Mouse (Mus musculus): ENCODE measurements at regions not wholly inside any gene's neighbourhood (a gene's known extent, or its start where the extent isn't known, plus 50 kb on each side); places are given as distances from the start of the nearest gene placed in this dataset.

DNA sequence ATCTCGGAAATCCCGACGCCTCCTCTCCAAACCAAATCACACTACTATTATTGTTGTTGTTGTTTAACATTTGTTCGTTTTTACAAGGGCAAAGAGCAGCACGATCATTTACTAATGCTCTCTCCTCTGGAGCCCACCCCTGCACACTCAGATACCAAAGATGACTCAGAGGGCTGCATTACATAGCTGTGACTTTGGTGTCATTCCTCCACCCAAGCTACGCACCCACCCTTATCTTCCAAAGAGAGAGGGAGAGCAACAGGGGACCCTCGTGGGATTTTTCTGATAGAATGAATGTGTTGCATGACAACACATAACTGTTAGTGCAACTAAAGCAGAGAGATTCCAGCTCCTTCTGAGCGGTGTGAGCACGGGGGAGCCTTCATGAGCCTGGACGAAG, 50.8 kb upstream of the Tspan2 start:
- no peak overlapping the region for H3K4me3 ChIP-seq (replicated peaks)
- H3K9me3 ChIP-seq (replicated peaks) = no peaks in the 10 kb centered on the region
- no peaks in the 10 kb centered on the region for H3K36me3 ChIP-seq (replicated peaks)
- no peak overlapping the region for H3K9ac ChIP-seq
- 55% methylated on average over 10 of the region's 10 CpGs for WGBS (ENCODE audit: insufficient replicate concordance)
- H3K4me1 ChIP-seq (replicated peaks) = no peaks in the 10 kb centered on the region
- no peak overlapping the region for H3K27ac ChIP-seq (replicated peaks)
- H3K27me3 ChIP-seq = no peaks in the 10 kb centered on the region
- ATAC-seq (ENCODE audit: insufficient read depth) = no peak
- no peak overlapping the region for H3K4me2 ChIP-seq
